Mouse (Mus musculus) embryo, embryonic 11 days (tissue): ENCODE measurements at regions not wholly inside any gene's neighbourhood (a gene's known extent, or its start where the extent isn't known, plus 50 kb on each side); places are given as distances from the start of the nearest gene placed in this dataset.
A peak's percentile ranks its signal among the peaks of the same experiment; 100 is the strongest.

Experiments
- DNase-seq: peaks from one replicate; pipeline ENCODE4 v3.0.0-alpha.2; 2015

GRCm38 (mm10) chr1:81950140-81950550 lies 282.8 kb upstream of the Gm9747 start:
- no peak for DNase-seq

DNA sequence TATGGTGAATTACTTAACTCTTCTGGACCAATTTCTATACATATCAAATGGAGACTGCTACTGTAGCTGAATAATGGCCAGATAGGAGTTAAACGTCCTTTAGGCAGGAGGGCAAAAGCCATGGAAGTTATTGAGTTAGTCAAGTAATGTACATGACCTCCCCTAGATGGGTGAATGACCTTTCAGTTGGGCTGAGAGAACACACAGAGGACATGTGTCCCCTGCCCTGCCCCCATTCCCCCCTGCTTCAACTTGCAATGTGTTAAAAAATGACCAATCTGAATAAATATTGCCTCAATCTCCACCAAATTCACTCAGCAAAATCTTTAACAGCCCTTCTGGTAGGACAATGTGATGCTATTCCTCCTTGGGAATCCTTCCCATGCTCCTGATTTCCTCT lies 282.1 kb upstream of the Gm9747 start:
- DNase-seq = no peak

- DNase-seq = no peak
These were observed 281.4 kb upstream of the Gm9747 start for GRCm38 (mm10) chr1:81951493-81952011.

- DNase-seq = no peak
These were observed 280.8 kb upstream of the Gm9747 start for GRCm38 (mm10) chr1:81952095-81952494.

- DNase-seq = no peak
These were observed 278.4 kb upstream of the Gm9747 start for GRCm38 (mm10) chr1:81954507-81954906.

DNA sequence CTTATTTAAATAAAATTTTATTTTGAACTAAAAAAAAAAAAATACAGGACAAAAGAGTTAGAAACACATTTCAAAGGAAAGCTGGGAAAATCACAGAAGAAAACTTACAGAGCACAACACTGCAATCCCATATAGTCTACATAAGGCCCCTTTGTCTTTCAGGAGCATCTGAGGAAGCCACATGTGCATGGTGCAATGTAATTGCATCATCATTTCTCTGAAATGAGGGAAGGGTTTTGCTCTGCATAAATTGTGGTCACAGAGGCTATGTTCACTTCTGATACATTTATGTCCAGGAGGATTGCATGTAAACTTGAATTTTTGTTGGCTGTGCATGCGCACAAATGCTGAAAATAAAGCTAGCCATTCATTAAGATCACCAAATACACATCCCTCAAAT lies 265.9 kb upstream of the Gm9747 start:
- no peak for DNase-seq

DNA sequence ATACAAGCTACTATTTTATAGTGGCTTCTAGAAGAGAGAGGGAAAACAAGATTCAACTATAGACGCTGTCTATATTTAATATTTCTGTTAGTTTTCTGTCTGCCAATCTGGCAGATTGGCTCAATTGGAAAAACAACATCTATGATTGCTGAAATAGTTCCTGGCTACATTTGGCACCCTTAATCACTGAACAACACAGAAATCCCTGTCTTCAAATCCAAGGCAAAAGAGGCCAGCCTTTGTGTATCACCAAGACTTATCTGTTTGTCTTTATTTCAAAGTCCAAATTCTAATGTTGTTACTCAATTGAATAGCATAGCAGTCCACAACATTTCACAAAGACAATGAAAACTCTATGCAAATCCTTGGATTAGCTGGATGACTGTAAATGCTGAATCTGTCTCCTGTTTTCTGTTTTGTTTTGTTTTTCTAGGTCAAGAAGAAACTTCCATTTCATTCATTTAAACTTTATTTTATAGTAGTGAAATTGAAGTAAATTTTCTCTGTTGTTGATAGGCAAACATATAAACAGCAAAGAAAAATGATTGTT lies 265.1 kb upstream of the Gm9747 start:
- DNase-seq = no peak

DNA sequence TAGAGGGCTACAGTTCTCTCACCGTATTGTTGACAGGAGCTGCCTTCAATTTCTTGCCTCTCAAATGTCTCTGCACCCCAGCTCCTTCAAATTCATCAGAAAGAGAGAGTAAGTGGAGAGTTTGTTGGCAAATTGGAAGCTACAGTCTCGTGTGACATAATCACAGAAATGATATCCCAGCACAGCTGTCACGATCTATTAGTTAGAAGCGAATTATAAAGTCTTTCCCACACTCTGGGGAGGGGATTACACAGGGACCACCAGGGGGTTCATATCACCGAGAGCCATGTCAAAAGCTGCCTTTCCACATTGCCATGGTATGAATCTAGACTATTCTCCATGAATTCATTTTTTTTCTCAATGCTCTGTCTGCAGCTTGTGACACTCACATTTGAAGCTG lies 260.3 kb upstream of the Gm9747 start:
- no peak for DNase-seq

GRCm38 (mm10) chr1:81973481-81973880 lies 259.4 kb upstream of the Gm9747 start:
- DNase-seq = no peak

GRCm38 (mm10) chr1:82007943-82008342 lies 225.0 kb upstream of the Gm9747 start:
- DNase-seq = no peak

- no peak for DNase-seq
These were observed 224.1 kb upstream of the Gm9747 start for GRCm38 (mm10) chr1:82008805-82009204.

DNA sequence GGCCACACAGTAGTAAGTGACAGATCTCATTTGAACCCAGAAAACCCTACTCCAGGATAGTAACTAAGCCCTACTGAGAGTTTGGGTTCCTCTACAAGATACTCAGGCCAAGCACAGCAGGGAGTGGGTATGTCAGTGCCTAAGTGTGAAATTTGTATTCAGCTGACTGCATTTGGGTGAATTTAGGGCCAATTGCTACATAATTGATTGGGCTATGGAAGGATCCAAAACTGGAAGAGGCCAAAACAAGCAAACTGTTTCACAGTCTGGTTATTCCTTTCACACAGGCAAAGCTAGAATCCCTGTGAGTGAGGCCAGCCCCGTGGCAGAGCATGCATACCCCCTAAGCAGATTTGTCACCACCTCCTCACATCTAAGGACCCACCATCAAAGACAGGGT lies 221.9 kb upstream of the Gm9747 start:
- no peak for DNase-seq

DNA sequence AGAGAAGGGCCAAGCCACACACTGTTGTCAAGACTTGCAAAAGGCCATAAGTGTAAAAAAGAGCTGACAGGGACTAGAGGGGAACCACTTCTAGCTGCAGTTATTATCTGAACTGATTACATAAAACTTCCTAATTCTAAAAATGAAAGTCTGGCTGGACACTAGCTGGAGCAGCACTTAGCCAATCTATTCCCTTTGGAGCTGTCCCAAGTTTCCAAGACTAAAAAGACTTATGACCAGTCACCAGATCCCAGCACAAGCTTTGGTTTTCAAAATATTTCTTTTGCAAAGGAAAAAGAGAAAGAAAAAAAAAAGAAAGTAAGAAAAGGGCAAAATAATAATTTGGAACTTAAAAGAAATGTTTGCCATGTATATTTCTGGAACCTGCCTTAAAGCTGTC lies 217.6 kb upstream of the Gm9747 start:
- no peak for DNase-seq

GRCm38 (mm10) chr1:82018701-82019404 lies 214.1 kb upstream of the Gm9747 start:
- DNase-seq = no peak

DNA sequence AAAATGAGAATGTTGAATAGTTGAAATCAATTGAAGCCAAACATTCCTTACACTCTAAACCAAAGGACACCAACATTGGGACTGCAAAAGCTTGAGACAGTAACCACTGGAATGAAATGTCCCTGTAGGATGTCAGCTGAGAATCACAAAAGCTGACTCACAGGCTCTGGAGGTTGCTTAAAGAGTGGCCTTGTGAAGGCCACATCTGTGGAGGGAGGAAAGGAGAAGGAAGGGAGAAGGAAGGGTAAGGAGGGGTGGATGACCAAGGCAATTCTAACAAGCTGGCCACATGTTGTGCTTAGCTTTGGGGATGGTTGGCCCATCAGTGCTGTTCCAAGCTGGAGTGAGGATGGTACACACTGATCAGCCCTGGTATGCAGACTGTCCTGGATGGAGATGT lies 205.2 kb upstream of the Gm9747 start:
- no peak for DNase-seq

- no peak for DNase-seq
These were observed 201.8 kb upstream of the Gm9747 start for GRCm38 (mm10) chr1:82031130-82031529.

- no peak for DNase-seq
These were observed 200.5 kb upstream of the Gm9747 start for GRCm38 (mm10) chr1:82032410-82032809.

DNA sequence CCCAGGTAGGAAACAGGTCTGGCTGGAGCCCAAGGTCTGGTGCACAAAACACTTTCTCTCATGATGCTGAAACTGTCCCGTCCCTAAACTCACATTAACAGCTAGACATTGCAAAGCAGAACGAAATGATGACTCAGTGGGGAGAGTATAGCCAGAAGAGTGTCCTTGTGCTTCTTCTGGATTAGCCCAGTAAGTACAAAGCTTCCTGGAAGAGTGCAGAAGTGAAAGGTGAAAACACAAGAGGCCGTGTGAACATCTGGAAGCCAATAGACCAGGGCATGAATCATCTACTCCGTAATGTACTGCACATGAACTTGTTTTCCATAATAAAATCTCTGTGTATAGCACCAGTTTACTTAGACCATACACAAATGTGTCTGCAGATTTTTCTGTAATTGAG lies 194.7 kb upstream of the Gm9747 start:
- no peak for DNase-seq

DNA sequence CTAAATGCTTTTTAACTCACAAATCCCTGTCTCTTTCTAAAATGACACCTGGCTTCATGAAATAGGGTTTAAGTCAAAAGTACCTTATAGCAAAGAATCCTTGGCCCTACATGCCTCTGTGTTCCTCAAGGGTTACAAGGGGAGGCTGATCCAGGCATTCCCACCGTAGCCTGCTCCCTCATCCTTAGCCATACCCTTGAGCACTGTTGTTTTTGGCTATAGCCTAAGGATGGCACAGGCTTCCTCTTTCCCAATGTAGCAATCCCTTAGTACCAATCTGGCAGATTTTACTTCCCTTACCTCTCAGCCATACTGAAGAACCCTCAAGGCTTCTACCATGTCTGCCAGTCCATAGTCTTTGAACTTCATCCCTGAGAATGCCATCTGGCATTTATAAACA lies 194.2 kb upstream of the Gm9747 start:
- no peak for DNase-seq

DNA sequence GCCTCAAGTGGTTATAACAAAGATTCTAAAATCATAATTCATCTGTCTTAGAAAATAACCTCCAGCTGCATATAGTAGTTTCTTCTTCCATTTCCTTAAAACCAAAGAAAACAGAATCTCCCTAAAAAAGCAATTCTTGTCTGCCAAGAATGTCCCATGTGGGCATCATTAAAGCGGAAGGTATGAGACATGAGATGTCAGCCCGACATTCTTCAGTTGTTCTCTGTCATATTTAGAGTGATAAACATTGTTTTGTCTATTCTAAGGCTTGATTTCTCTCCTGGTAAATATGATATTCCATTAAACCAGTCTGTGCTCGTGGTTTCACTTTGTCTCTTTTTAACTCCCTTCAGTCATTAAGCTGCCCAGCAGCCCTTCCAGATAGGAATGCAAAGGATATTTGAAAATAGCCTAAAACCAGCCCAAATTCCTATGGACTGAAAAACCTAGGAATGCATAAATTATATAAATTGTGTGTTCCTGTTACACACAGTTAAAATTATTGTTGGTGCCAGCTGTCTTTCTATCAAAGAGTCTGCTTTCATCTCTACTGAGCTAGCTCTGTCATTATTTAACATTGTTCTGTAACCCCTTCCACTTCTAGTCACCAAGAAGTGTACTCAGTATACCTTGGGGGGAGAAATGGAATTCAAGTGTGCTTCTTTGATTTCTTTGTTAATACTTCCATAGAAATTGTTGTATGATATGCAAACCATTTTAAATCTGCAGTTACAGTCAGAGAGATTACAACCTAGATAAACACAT lies 191.4 kb upstream of the Gm9747 start:
- DNase-seq = no peak

GRCm38 (mm10) chr1:82042051-82042432 lies 190.9 kb upstream of the Gm9747 start:
- peak; percentile 49 for DNase-seq

DNA sequence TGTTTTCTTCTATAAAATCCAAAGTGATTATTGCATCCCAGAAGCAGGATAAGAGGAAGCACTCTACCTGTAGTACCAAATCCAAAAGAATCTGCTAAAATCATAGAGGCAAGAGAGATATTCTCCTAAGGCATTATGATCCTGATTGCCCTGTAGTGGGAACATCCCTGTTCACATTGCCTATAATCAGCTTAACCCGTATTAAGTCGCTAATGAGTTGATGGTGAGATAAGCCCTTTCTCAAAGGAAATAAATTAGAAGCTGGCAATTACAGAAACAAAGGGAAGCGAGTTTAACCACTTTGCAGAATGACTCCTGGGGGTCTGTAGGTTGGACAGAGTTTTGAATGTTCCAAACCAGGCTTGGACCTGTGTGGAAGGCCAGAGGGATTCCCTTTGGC lies 190.4 kb upstream of the Gm9747 start:
- DNase-seq = no peak

DNA sequence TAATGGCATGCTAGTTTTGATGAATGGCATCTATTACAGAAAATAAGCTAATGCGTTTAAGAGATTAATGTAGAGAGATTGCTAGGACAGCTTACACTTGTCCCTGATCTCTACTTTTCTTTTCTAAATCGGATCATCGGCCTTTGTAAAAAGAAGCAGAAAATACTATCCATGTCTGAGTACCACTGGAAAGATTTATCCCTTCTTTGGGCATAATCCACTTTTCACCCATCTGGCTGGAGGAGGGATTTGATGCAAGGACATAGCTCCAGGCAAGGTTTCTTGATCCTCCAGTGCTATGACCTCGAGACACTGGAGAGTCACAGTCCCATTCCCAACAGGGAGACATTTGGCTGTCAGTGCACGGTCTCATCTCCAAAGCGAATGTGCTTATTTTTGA lies 166.6 kb upstream of the Gm9747 start:
- no peak for DNase-seq

GRCm38 (mm10) chr1:82068571-82068970 lies 164.3 kb upstream of the Gm9747 start:
- no peak for DNase-seq
